Mouse (Mus musculus) testis, postnatal 14 days (tissue): ENCODE measurements around the gene Podxl.

Experiments
- DNase-seq: peaks from one replicate; pipeline ENCODE4 v3.0.0; 2021; ENCODE audit warnings: low spot score

Podxl gene

GRCm38 (mm10) chr6:31523657-31524056, 40.1 kb downstream of the Podxl start:
- DNase-seq, result no peak

- no peak for DNase-seq
These were observed 40.7 kb downstream of the Podxl start for GRCm38 (mm10) chr6:31523039-31523438.

- DNase-seq, result no peak
These were observed 41.3 kb downstream of the Podxl start for GRCm38 (mm10) chr6:31522478-31522877.

GRCm38 (mm10) chr6:31521491-31522355, 42.1 kb downstream of the Podxl start:
- DNase-seq, result no peak

- no peak for DNase-seq
These were observed 43.1 kb downstream of the Podxl start for GRCm38 (mm10) chr6:31520486-31521215.

GRCm38 (mm10) chr6:31519001-31519471, 44.7 kb downstream of the Podxl start:
- no peak for DNase-seq

- DNase-seq, result no peak
These were observed 45.5 kb downstream of the Podxl start for GRCm38 (mm10) chr6:31518338-31518698.

- no peak for DNase-seq
These were observed 46.0 kb downstream of the Podxl start for GRCm38 (mm10) chr6:31517681-31518337.

- DNase-seq, result no peak
These were observed 50.1 kb downstream of the Podxl start for GRCm38 (mm10) chr6:31513726-31514125.

GRCm38 (mm10) chr6:31502614-31503013, 61.2 kb downstream of the Podxl start:
- DNase-seq, result no peak

GRCm38 (mm10) chr6:31500691-31501090, 63.1 kb downstream of the Podxl start:
- DNase-seq, result no peak

- no peak for DNase-seq
These were observed 63.5 kb downstream of the Podxl start for GRCm38 (mm10) chr6:31500260-31500659.

- no peak for DNase-seq
These were observed 63.9 kb downstream of the Podxl start for GRCm38 (mm10) chr6:31499836-31500235.

GRCm38 (mm10) chr6:31496227-31496626, 67.6 kb downstream of the Podxl start:
- no peak for DNase-seq

GRCm38 (mm10) chr6:31495122-31495731, 68.6 kb downstream of the Podxl start:
- DNase-seq, result no peak

- DNase-seq, result no peak
These were observed 73.8 kb downstream of the Podxl start for GRCm38 (mm10) chr6:31489950-31490349.

GRCm38 (mm10) chr6:31486601-31487000, 77.2 kb downstream of the Podxl start:
- DNase-seq, result no peak

- DNase-seq, result no peak
These were observed 83.8 kb downstream of the Podxl start for GRCm38 (mm10) chr6:31480008-31480407.

GRCm38 (mm10) chr6:31478221-31478620, 85.6 kb downstream of the Podxl start:
- DNase-seq, result no peak
